Mouse (Mus musculus): Measurements from ENCODE around the gene Kbtbd6.

DNA sequence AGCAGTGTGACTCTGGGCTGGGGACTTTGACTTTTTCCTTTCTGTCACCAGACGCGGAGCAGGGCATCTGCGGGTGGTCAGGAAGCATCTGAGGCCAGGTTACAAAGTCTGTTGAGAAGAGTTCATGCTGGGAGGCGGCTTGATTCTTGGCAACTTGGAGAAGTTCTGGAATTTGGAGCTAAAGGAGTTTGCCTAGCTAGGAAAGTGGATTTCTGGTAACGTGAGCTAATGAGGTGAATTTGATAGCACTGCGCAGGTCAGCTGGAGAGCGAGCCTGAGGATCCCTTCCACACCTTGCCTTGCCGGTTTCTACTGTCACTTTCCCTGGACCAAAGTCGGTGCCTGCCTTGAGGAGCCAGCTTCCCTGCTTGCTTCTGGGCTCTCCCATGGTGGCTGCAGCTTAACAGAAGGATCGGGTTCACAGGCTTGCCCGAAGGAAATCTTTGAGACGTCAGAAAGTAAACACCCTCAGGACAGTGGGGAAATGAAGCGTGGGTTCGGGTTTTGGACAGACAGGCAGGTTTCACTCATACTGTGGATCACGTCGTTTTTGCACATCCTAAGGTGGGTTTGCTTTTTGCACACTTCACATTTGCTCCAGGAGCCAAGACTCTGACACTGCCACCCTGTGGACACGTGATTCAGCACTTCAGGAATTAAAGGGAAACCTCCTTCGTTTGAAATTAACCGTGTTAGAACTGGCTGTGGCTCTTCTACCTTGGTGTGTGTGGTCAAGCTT is 35.5 kb downstream of the Kbtbd6 start:
- TF ChIP-seq CTCF (IDR thresholded peaks at IDR 0.05; ENCODE audit: control insufficient read depth, insufficient read depth, insufficient replicate concordance, low read depth, low read length), result no peak
- no peak for TF ChIP-seq POLR2A (IDR thresholded peaks at IDR 0.05; ENCODE audit: control insufficient read depth, low read depth, low read length)
